Mouse (Mus musculus): ENCODE measurements around the gene Cdyl.

Cdyl gene

GRCm38 (mm10) chr13:35760372-35760771 is 100.7 kb downstream of the Cdyl start:
- no peak for DNase-seq (ENCODE audit: low spot score)

- DNase-seq (ENCODE audit: low spot score): no peak
Observed at GRCm38 (mm10) chr13:35764559-35764958, 104.9 kb downstream of the Cdyl start.

GRCm38 (mm10) chr13:35765817-35766216 is 106.2 kb downstream of the Cdyl start:
- DNase-seq (ENCODE audit: low spot score): no peak

- no peak for DNase-seq (ENCODE audit: low spot score)
Observed at GRCm38 (mm10) chr13:35769673-35770072, 110.0 kb downstream of the Cdyl start.

- no peak for DNase-seq (ENCODE audit: low spot score)
Observed at GRCm38 (mm10) chr13:35770421-35770820, 110.8 kb downstream of the Cdyl start.

GRCm38 (mm10) chr13:35771968-35772382 is 112.3 kb downstream of the Cdyl start:
- peak; percentile 27 for DNase-seq (ENCODE audit: low spot score)

GRCm38 (mm10) chr13:35773763-35774162 is 114.1 kb downstream of the Cdyl start:
- DNase-seq (ENCODE audit: low spot score): no peak

- DNase-seq (ENCODE audit: low spot score): no peak
Observed at GRCm38 (mm10) chr13:35776123-35776522, 116.5 kb downstream of the Cdyl start.

- DNase-seq (ENCODE audit: low spot score): no peak
Observed at GRCm38 (mm10) chr13:35780714-35781113, 121.1 kb downstream of the Cdyl start.

GRCm38 (mm10) chr13:35781755-35782154 is 122.1 kb downstream of the Cdyl start:
- DNase-seq (ENCODE audit: low spot score): no peak

- peak; percentile 42 for DNase-seq (ENCODE audit: low spot score)
Observed at GRCm38 (mm10) chr13:35782949-35783348, 123.3 kb downstream of the Cdyl start.

- no peak for DNase-seq (ENCODE audit: low spot score)
Observed at GRCm38 (mm10) chr13:35783576-35783975, 123.9 kb downstream of the Cdyl start.

- DNase-seq (ENCODE audit: low spot score): no peak
Observed at GRCm38 (mm10) chr13:35784281-35784680, 124.6 kb downstream of the Cdyl start.

GRCm38 (mm10) chr13:35785330-35785939 is 125.8 kb downstream of the Cdyl start:
- no peak for DNase-seq (ENCODE audit: low spot score)

- no peak for DNase-seq (ENCODE audit: low spot score)
Observed at GRCm38 (mm10) chr13:35786726-35787399, 127.2 kb downstream of the Cdyl start.

GRCm38 (mm10) chr13:35789577-35789976 is 129.9 kb downstream of the Cdyl start:
- DNase-seq (ENCODE audit: low spot score): no peak

- DNase-seq (ENCODE audit: low spot score): no peak
Observed at GRCm38 (mm10) chr13:35790431-35790830, 130.8 kb downstream of the Cdyl start.

GRCm38 (mm10) chr13:35794309-35794708 is 134.7 kb downstream of the Cdyl start:
- no peak for DNase-seq (ENCODE audit: low spot score)

GRCm38 (mm10) chr13:35794774-35795173 is 135.1 kb downstream of the Cdyl start:
- no peak for DNase-seq (ENCODE audit: low spot score)

GRCm38 (mm10) chr13:35795887-35796286 is 136.3 kb downstream of the Cdyl start:
- DNase-seq (ENCODE audit: low spot score): no peak

- no peak for DNase-seq (ENCODE audit: low spot score)
Observed at GRCm38 (mm10) chr13:35796352-35796751, 136.7 kb downstream of the Cdyl start.

- DNase-seq (ENCODE audit: low spot score): peak; percentile 11
Observed at GRCm38 (mm10) chr13:35797811-35798522, 138.3 kb downstream of the Cdyl start.

GRCm38 (mm10) chr13:35798645-35799044 is 139.0 kb downstream of the Cdyl start:
- DNase-seq (ENCODE audit: low spot score): no peak
